Mouse (Mus musculus) G1E (cell line): ENCODE results near the gene Fmo1.

Source experiments
- CTCF ChIP-seq: IDR thresholded peaks from 2 replicates; pipeline ENCODE4 v1.5.1; 2012; ENCODE audit warnings: low read depth, low read length, inconsistent platforms, mixed read lengths
- GATA1 ChIP-seq: IDR thresholded peaks from 2 replicates; pipeline ENCODE4 v1.6.1; 2012; ENCODE audit warnings: borderline replicate concordance, low read length, inconsistent platforms, mixed read lengths
- POLR2AphosphoS5 ChIP-seq: IDR thresholded peaks from 2 replicates; pipeline ENCODE4 v1.6.1; 2012; ENCODE audit warnings: low read depth, low read length, inconsistent platforms; ENCODE audit not compliant: insufficient replicate concordance
- TAL1 ChIP-seq: conservative IDR thresholded peaks from 2 replicates; pipeline ENCODE4 v1.6.1; 2012; ENCODE audit warnings: low read depth, low read length, inconsistent platforms, mixed read lengths

DNA sequence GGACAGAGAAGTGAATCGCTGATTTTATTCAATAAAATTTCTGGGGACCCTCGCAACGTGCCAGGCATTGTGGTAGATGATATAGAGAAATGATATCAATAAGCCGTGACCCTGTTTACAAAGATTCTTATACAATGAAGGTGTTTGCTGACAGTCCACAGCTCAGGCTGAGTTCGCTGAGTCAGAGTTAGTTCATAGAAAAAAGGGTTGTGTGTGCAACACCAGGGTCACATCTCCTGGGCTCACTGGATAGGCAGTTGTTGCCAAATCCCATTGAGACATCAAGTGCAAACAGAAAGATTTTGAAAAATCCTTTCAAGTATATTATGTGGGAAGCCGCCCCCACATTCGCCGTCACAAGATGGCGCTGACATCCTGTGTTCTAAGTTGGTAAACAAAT is 26.2 kb downstream of the Fmo1 start:
- TF ChIP-seq CTCF (no peak), TAL1 (no peak), GATA1 (no peak), POLR2AphosphoS5 (no peak)
